Comparison of ENCODE assay signal across 15 mouse cellular contexts in genomic region chr14:34960227-34960626, GRCm38 (mm10).
A peak's percentile ranks its signal among the peaks of the same experiment; 100 is the strongest.
DNase-seq lines count a peak whose midpoint lies in the region; ATAC-seq and TF ChIP-seq lines count a peak whose summit lies in the region.
"Had no signal": no experiment of that assay in that cellular context is flagged by ENCODE, and none has a peak within 500 bp of the region (broad histone marks: within the 10 kb centered on the region; RNA-seq: fewer than 3 reads in every experiment).

No protein-coding gene starts in this region.

- peak; percentile 28; the same call in 1 of the 2 replicates for ATAC-seq in forebrain, embryonic 13.5 days
- ATAC-seq in forebrain, embryonic 11.5 days (replicated peaks; ENCODE audit: low FRiP score) = no peak
- ATAC-seq in lung, embryonic 14.5 days (ENCODE audit: insufficient read depth) = 0 out of 2 replicates have a peak, but pooled peaks have one; percentile 28
- ATAC-seq in intestine, embryonic 15.5 days = no peak
- no peak for ATAC-seq in activated CD4-positive, CD25-positive, alpha-beta regulatory T cell, adult 4 months

- no peak overlapping the region for H3K4me3 ChIP-seq in forebrain, embryonic 13.5 days
- no peak overlapping the region for H3K4me3 ChIP-seq in forebrain, embryonic 11.5 days (ENCODE audit: low read depth, low read length)
- H3K4me3 ChIP-seq in lung, embryonic 14.5 days (ENCODE audit: low read depth, low read length) = no peak overlapping the region
- H3K4me3 ChIP-seq in intestine, embryonic 15.5 days (replicated peaks) = no peak overlapping the region
- H3K4me3 ChIP-seq: embryonic facial prominence, embryonic 12.5 days; heart, embryonic 10.5 days; kidney, embryonic 15.5 days; megakaryocyte, embryonic 14.5 days had no signal

- H3K27me3 ChIP-seq in forebrain, embryonic 13.5 days = peaks cover 16% of the 10 kb centered on the region; the same call in 1 of the 2 replicates
- no peaks in the 10 kb centered on the region for H3K27me3 ChIP-seq in forebrain, embryonic 11.5 days (ENCODE audit: control insufficient read depth, insufficient read depth, low read length)
- H3K27me3 ChIP-seq in lung, embryonic 14.5 days (ENCODE audit: insufficient read depth, low read length) = no peaks in the 10 kb centered on the region
- H3K27me3 ChIP-seq in intestine, embryonic 15.5 days (replicated peaks) = no peaks in the 10 kb centered on the region
- H3K27me3 ChIP-seq: embryonic facial prominence, embryonic 12.5 days; kidney, embryonic 15.5 days; megakaryocyte, embryonic 14.5 days had no signal

- H3K36me3 ChIP-seq in forebrain, embryonic 13.5 days (ENCODE audit: poor library complexity, severe bottlenecking) = no peaks in the 10 kb centered on the region
- H3K36me3 ChIP-seq in forebrain, embryonic 11.5 days (ENCODE audit: control insufficient read depth, insufficient read depth, low read length) = no peaks in the 10 kb centered on the region
- no peaks in the 10 kb centered on the region for H3K36me3 ChIP-seq in lung, embryonic 14.5 days (ENCODE audit: insufficient read depth)
- H3K36me3 ChIP-seq in intestine, embryonic 15.5 days = no peaks in the 10 kb centered on the region
- H3K36me3 ChIP-seq: embryonic facial prominence, embryonic 12.5 days; heart, embryonic 10.5 days; kidney, embryonic 15.5 days had no signal

- H3K4me1 ChIP-seq in forebrain, embryonic 13.5 days = peaks cover 7% of the 10 kb centered on the region; the same call in 1 of the 2 replicates
- no peaks in the 10 kb centered on the region for H3K4me1 ChIP-seq in forebrain, embryonic 11.5 days (replicated peaks; ENCODE audit: control insufficient read depth, insufficient read depth, low read length)
- no peaks in the 10 kb centered on the region for H3K4me1 ChIP-seq in lung, embryonic 14.5 days (ENCODE audit: insufficient read depth)
- H3K4me1 ChIP-seq in intestine, embryonic 15.5 days (replicated peaks) = no peaks in the 10 kb centered on the region
- H3K4me1 ChIP-seq: embryonic facial prominence, embryonic 12.5 days; heart, embryonic 10.5 days; kidney, embryonic 15.5 days; megakaryocyte, embryonic 14.5 days had no signal

- no peak for TF ChIP-seq CTCF in lung, embryonic 14.5 days (IDR thresholded peaks at IDR 0.05; ENCODE audit: low read depth)

- no peak for DNase-seq in forebrain, embryonic 11.5 days (ENCODE audit: low spot score)
- DNase-seq in lung, embryonic 14.5 days = peak; percentile 3
- no peak for DNase-seq in lung, postnatal 10 days
- DNase-seq in left cerebral cortex, adult 11 months (ENCODE audit: low spot score) = peak; percentile 44
- peak; percentile 72 for DNase-seq in right cerebral cortex, postnatal 25 days
- DNase-seq: adrenal gland, adult 2 months; cerebellum, adult 11-12 months had no signal

- WGBS in forebrain, embryonic 13.5 days = 57% methylated on average over 6 of the region's 6 CpGs
- 72% methylated on average over 6 of the region's 6 CpGs for WGBS in forebrain, embryonic 11.5 days
- 61% methylated on average over 6 of the region's 6 CpGs for WGBS in lung, embryonic 14.5 days
- 74% methylated on average over 6 of the region's 6 CpGs for WGBS in intestine, embryonic 15.5 days

- no peaks in the 10 kb centered on the region for H3K9me3 ChIP-seq in forebrain, embryonic 13.5 days (replicated peaks)
- no peaks in the 10 kb centered on the region for H3K9me3 ChIP-seq in forebrain, embryonic 11.5 days (ENCODE audit: control insufficient read depth, low read length)
- no peaks in the 10 kb centered on the region for H3K9me3 ChIP-seq in lung, embryonic 14.5 days (ENCODE audit: low read depth, low read length)
- no peaks in the 10 kb centered on the region for H3K9me3 ChIP-seq in intestine, embryonic 15.5 days
- H3K9me3 ChIP-seq: embryonic facial prominence, embryonic 12.5 days; heart, embryonic 10.5 days; kidney, embryonic 15.5 days; megakaryocyte, embryonic 14.5 days had no signal

- H3K9ac ChIP-seq in forebrain, embryonic 13.5 days = no peak overlapping the region
- H3K9ac ChIP-seq in forebrain, embryonic 11.5 days (ENCODE audit: low read length) = no peak overlapping the region
- H3K9ac ChIP-seq in lung, embryonic 14.5 days = no peak overlapping the region
- no peak overlapping the region for H3K9ac ChIP-seq in intestine, embryonic 15.5 days
- H3K9ac ChIP-seq: embryonic facial prominence, embryonic 12.5 days; kidney, embryonic 15.5 days had no signal

- H3K4me2 ChIP-seq in forebrain, embryonic 13.5 days = no peak overlapping the region
- no peak overlapping the region for H3K4me2 ChIP-seq in forebrain, embryonic 11.5 days (ENCODE audit: low read depth, low read length, severe bottlenecking)
- H3K4me2 ChIP-seq in lung, embryonic 14.5 days = no peak overlapping the region
- no peak overlapping the region for H3K4me2 ChIP-seq in intestine, embryonic 15.5 days (replicated peaks)
- H3K4me2 ChIP-seq: embryonic facial prominence, embryonic 12.5 days; kidney, embryonic 15.5 days; liver, embryonic 11.5 days had no signal

- H3K27ac ChIP-seq in forebrain, embryonic 13.5 days = no peak overlapping the region
- no peak overlapping the region for H3K27ac ChIP-seq in forebrain, embryonic 11.5 days (ENCODE audit: low read depth, low read length)
- H3K27ac ChIP-seq in lung, embryonic 14.5 days (ENCODE audit: low read depth) = no peak overlapping the region
- H3K27ac ChIP-seq in intestine, embryonic 15.5 days = no peak overlapping the region
- H3K27ac ChIP-seq: embryonic facial prominence, embryonic 12.5 days; heart, embryonic 10.5 days; kidney, embryonic 15.5 days had no signal

Comparison
In these comparisons a context has a peak if more than half of its experiments do, and no peak if none do; other contexts are left out.
1. ATAC-seq: peak in forebrain, embryonic 13.5 days (single experiment) and lung, embryonic 14.5 days (single experiment); none in forebrain, embryonic 11.5 days (single experiment), intestine, embryonic 15.5 days (single experiment) and activated CD4-positive, CD25-positive, alpha-beta regulatory T cell, adult 4 months (single experiment).
2. DNase-seq: peak in lung, embryonic 14.5 days (single experiment), left cerebral cortex, adult 11 months (single experiment) and right cerebral cortex, postnatal 25 days (single experiment); none in forebrain, embryonic 11.5 days (single experiment) and lung, postnatal 10 days (single experiment).